Mouse (Mus musculus) heart, adult 9 months (tissue): ENCODE data around the gene Suv39h1.
"Not testable (repeated sequence)": the region's sequence is repeated elsewhere in the genome, so short reads cannot be mapped to it uniquely, and the experiment has no call there.

Experiments
- DNase-seq, 2 experiments: peaks; one replicate each; pipeline ENCODE4 v3.0.0; 2022; ENCODE audit warnings: low spot score in 2 of 2

Suv39h1 gene

GRCm38 (mm10) chrX:8026811-8027210 is 47.7 kb downstream of the Suv39h1 start:
- no peak for DNase-seq

- DNase-seq = no peak
Observed at GRCm38 (mm10) chrX:8024795-8025194, 49.8 kb downstream of the Suv39h1 start.

GRCm38 (mm10) chrX:8020111-8020778 is 54.3 kb downstream of the Suv39h1 start:
- DNase-seq = no peak

- no peak for DNase-seq
Observed at GRCm38 (mm10) chrX:8018286-8018685, 56.3 kb downstream of the Suv39h1 start, which contains the start of gene Glod5. Glod5 (minus strand) TSS chrX:8018492.

- DNase-seq = peak in 1 of 2 experiments; percentile 5
Observed at GRCm38 (mm10) chrX:8017142-8017541, 57.4 kb downstream of the Suv39h1 start.

GRCm38 (mm10) chrX:8015675-8016074 is 58.9 kb downstream of the Suv39h1 start:
- not testable (repeated sequence) for DNase-seq

- DNase-seq = no peak
Observed at GRCm38 (mm10) chrX:8013569-8014314, 60.8 kb downstream of the Suv39h1 start.

GRCm38 (mm10) chrX:8013157-8013556 is 61.4 kb downstream of the Suv39h1 start:
- DNase-seq = no peak
